Mouse (Mus musculus) limb, embryonic 14.5 days (tissue): ENCODE results near the gene Zswim1. TPM values are rescaled to one million over a fixed set of nuclear protein-coding genes. Genes with fewer than 3 reads are reported as not detected.
A peak's percentile ranks its signal among the peaks of the same experiment; 100 is the strongest.

Source experiments
- ATAC-seq: fragments of 200-750 bp; cut with Nextera tagmentation; 2 replicates; pipeline ENCODE4 v1.8.0; 2017; ENCODE audit warnings: low read depth, moderate number of reproducible peaks, moderate TSS enrichment; ENCODE audit not compliant: low FRiP score
- DNase-seq: peaks from one replicate; pipeline ENCODE4 v3.0.0-alpha.2; 2015; ENCODE audit warnings: low spot score
- H3K27ac ChIP-seq: fragments of 300-500 bp; sonication (generic); replicated peaks from 2 replicates; pipeline ENCODE4 v1.5.1; 2014; ENCODE audit warnings: low read depth, mild to moderate bottlenecking, low read length, moderate library complexity, mixed read lengths
- H3K27me3 ChIP-seq: fragments of 300-500 bp; sonication (generic); 2 replicates; pipeline ENCODE4 v1.6.1; 2014; ENCODE audit warnings: low read length, mixed read lengths; ENCODE audit not compliant: control insufficient read depth, insufficient read depth
- H3K36me3 ChIP-seq: fragments of 300-500 bp; sonication (generic); 2 replicates; pipeline ENCODE4 v1.6.1; 2014; ENCODE audit warnings: mild to moderate bottlenecking, low read length, moderate library complexity, mixed read lengths; ENCODE audit not compliant: control insufficient read depth, insufficient read depth
- H3K4me1 ChIP-seq: fragments of 300-500 bp; sonication (generic); 2 replicates; pipeline ENCODE4 v1.6.1; 2014; ENCODE audit warnings: antibody characterized with exemption, low read length, mixed read lengths; ENCODE audit not compliant: control insufficient read depth, insufficient read depth
- H3K4me2 ChIP-seq: fragments of 300-500 bp; sonication (generic); replicated peaks from 2 replicates; pipeline ENCODE4 v1.6.1; 2014; ENCODE audit warnings: low read depth, mild to moderate bottlenecking, low read length, moderate library complexity; ENCODE audit not compliant: severe bottlenecking
- H3K4me3 ChIP-seq: fragments of 300-500 bp; sonication (generic); replicated peaks from 2 replicates; pipeline ENCODE4 v1.5.1; 2014; ENCODE audit warnings: low read length
- H3K9ac ChIP-seq: fragments of 300-500 bp; sonication (generic); 2 replicates; pipeline ENCODE4 v1.6.1; 2014; ENCODE audit warnings: mild to moderate bottlenecking, low read depth, low read length, moderate library complexity; ENCODE audit not compliant: severe bottlenecking
- H3K9me3 ChIP-seq: fragments of 300-500 bp; sonication (generic); 2 replicates; pipeline ENCODE4 v1.6.1; 2016; ENCODE audit warnings: low read length; ENCODE audit not compliant: control insufficient read depth
- POLR2A ChIP-seq: fragments of 200-500 bp; IDR thresholded peaks from 2 replicates; pipeline ENCODE4 v1.8.0; 2012; ENCODE audit warnings: inconsistent platforms, mild to moderate bottlenecking, moderate library complexity, borderline replicate concordance; ENCODE audit not compliant: insufficient read depth, insufficient read length; ENCODE audit errors: extremely low read depth
- WGBS: fragments of 180-500 bp; shearing (Covaris S2); extraction: QIAGEN DNeasy Blood & Tissue Kit; methylation state at CpG from one replicate; pipeline ENCODE4 v1.1.7; 2014; 5-methylcytosine and 5-hydroxymethylcytosine counted together
- polyA plus RNA-seq, 2 experiments: library from polyadenylated mRNA; depleted of rRNA in 1 of 2; stranded (reverse) in 1 of 2; unstranded in 1 of 2; fragments of >200 nt; fragmentation: Nextera tagmentation in 1 of 2; extraction: Ambion mirVana in 1 of 2; gene quantifications; 2 replicates each; pipeline versions ENCODE4 v1.2.1 to v1.2.3; 2012 to 2014

Zswim1 gene
- polyA plus RNA-seq, 2 experiments = 9.1 to 19.5 TPM

DNA sequence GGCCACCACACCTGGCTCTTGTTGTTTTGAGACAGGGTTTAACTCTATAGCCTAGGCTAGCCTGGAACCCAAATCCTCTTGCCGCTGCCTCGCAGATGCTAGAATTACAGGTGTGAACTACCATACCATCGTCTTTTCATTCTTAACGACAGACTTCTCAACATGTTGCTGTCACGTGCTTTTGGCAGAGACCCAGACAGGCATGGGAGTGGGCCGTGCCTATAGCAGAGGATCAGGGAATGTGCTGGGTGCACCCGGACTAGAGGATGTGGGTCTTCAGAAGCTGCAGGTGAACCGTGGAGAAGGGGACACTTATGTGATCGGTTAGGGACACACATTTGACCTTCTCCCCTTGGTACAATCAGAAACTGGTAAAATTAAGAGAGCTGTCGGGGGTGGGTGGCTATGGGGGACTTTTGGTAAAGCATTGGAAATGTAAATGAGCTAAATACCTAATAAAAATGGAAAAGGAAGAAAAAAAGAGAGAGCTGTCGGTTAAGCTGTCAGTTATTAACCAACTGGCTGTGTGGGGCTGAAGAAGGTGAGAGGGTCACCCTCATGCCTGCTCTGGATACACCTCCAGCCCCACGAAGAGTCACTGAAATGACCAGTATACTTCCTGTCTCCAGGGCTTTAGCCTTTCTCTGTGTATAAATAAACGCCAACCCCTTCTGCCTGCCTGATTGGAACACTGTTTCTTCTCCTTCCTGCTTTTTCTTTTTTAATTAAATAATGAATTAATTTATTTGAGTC lies 22.1 kb upstream of the Zswim1 start:
- TF ChIP-seq POLR2A = no peak
- no peak overlapping the region for H3K4me2 ChIP-seq
- H3K27me3 ChIP-seq = no peaks in the 10 kb centered on the region
- DNase-seq = no peak
- ATAC-seq = no peak
- peaks cover 7% of the 10 kb centered on the region for H3K4me1 ChIP-seq
- 90% methylated on average over 13 of the region's 13 CpGs for WGBS
- H3K9ac ChIP-seq = no peak overlapping the region
- H3K27ac ChIP-seq = no peak overlapping the region
- H3K36me3 ChIP-seq = peaks cover 52% of the 10 kb centered on the region
- H3K9me3 ChIP-seq = no peaks in the 10 kb centered on the region
- H3K4me3 ChIP-seq = no peak overlapping the region

DNA sequence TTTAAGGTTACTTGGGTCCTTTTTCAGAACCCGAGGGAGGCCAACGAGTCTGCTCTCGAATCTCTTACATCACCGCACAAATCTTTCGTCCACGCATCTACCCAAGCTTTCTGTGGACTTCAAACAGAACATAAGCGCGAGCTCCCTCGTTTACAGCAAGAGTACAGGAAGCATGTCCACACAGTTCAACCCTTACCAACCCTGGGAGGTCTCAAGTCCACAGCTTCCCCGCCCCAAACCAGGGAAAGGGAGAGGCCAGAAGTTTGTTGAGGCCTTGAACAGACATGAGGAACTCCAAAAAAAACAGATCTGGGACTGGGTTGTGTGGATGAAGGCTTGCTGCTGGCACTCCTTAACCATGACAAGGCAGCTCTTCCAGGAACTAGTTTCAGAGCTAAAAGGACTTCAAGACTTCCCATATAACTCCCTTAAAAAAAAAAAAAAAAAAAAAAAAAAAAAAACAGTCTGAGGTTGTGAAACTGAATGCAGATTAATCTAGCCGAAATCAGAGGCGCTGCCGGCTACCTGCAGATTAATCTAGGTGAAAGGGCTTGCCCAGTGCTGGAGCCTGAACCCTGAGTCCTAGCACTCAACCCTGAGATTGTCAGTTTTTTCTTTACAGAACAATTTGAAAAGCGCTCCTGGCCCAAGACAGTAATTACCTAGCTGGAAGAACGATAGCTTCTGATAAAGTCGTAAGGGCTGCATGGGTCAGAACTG lies 19.1 kb upstream of the Zswim1 start:
- no peak for ATAC-seq
- 92% methylated on average over 16 of the region's 16 CpGs for WGBS
- Histone ChIP-seq H3K4me2 (peak overlapping the region; percentile 63), H3K27me3 (no peaks in the 10 kb centered on the region), H3K36me3 (peaks cover 26% of the 10 kb centered on the region), H3K9me3 (no peaks in the 10 kb centered on the region), H3K4me1 (peaks cover 9% of the 10 kb centered on the region), H3K9ac (peak overlapping the region; percentile 69), H3K27ac (no peak overlapping the region), H3K4me3 (peak overlapping the region; percentile 73)
- TF ChIP-seq POLR2A = no peak
- no peak for DNase-seq

DNA sequence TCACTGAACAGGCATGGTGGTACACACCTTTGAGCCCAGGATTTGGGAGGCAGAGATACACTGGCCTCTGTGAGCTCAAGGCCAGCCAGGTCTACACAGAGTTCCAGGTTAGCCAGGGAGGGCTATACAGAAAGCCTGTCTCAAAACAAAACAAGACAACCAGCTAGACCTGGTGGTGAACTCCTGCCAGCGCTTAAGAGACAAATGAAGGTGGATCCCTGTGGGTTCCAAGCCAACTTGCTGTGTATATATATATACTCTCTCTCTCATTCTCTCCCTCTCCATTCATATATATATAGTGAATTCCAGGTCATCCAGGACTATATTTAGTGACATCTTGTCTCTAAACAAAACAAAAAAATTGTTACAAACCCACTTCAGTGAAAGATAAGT lies 18.6 kb upstream of the Zswim1 start:
- Histone ChIP-seq H3K4me1 (peaks cover 9% of the 10 kb centered on the region), H3K27me3 (no peaks in the 10 kb centered on the region), H3K36me3 (peaks cover 30% of the 10 kb centered on the region), H3K9ac (peak overlapping the region; percentile 69), H3K27ac (no peak overlapping the region), H3K9me3 (no peaks in the 10 kb centered on the region), H3K4me3 (peak overlapping the region; percentile 73), H3K4me2 (peak overlapping the region; percentile 63)
- TF ChIP-seq POLR2A = no peak
- WGBS = 41% methylated on average over 1 of the region's 1 CpGs
- DNase-seq (no peak), ATAC-seq (no peak)

DNA sequence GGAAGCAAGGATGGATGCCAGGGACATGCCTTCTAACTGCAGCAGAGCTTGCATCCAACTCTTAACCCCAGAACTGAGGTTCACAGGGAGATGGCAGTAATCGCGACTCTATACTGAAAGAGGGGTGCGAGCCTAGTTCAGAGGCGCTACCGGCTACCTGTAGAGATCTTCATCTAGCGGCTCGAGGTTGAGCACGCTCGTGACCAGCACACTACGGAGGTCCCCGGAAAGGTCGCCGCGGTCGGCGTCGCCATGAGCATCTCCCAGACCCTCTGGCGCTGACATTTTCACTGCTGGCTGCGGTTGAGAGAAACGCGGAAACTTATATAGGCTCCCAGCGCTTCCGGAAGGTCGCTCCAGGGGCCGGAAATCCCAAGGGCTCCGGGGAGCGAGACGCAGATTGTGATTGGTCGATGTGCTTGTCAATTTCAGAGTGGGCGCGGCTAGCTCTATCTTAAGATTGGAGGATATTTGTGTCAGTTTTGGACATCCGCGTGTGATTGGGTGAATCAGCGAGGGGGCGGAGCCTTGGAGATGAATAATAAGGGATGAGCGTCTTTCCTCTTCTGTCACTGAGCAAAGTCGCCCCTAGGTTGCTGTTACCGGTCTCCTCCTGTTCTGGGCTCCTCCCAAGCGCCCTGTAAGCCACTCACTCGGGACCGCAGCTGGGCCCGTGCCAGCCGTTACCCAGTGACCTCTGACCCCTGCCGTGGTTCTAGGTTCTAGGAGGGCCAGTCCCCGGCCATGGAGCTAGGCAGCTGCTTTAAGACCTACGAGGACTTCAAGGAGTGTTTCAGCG lies 17.8 kb upstream of the Zswim1 start, which contains the start of the genes Acot8 and Zswim3:
Gene Acot8 (minus strand): TSS at position 350 of the 799 bp plus-strand sequence.
Gene Zswim3 (plus strand): TSS at position 566 of the 799 bp plus-strand sequence.
- WGBS = under 1% methylated on average over 47 of the region's 47 CpGs
- Histone ChIP-seq H3K4me3 (peak within 1 kb of the TSS; percentile 73), H3K27me3 (no peaks in the 10 kb centered on the region), H3K27ac (peak within 1 kb of the TSS; percentile 35), H3K9me3 (no peaks in the 10 kb centered on the region), H3K9ac (peak within 1 kb of the TSS; percentile 69), H3K36me3 (peaks cover 23% of the 10 kb centered on the region), H3K4me2 (peak within 1 kb of the TSS; percentile 85), H3K4me1 (peaks cover 9% of the 10 kb centered on the region)
- DNase-seq (peak; percentile 98), ATAC-seq (peak; percentile 98)
- peak; percentile 76; the same call in 1 of the 2 replicates for TF ChIP-seq POLR2A

DNA sequence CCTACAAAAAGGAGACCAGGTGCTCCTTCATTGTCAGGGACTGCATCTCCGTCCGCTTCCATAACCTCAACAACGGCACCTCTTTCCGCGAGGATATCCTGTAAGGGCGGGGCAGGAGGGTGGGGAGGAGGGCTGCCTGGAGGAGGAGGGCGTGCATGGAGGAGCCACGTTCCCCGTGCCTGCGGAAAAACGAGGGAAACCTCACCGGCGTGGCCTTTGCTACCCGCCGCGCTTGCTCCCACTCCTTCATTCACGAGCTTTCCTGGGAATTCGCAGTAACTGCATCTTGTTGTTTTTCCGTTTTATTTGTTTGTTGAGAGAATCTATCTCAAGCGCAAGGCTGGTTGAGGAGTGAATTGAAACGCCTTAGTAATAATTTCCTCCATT lies 17.2 kb upstream of the Zswim1 start:
- Histone ChIP-seq H3K4me2 (peak overlapping the region; percentile 85), H3K36me3 (peaks cover 19% of the 10 kb centered on the region), H3K9me3 (no peaks in the 10 kb centered on the region), H3K4me3 (peak overlapping the region; percentile 73), H3K27me3 (no peaks in the 10 kb centered on the region), H3K9ac (peak overlapping the region; percentile 62), H3K27ac (no peak overlapping the region), H3K4me1 (peaks cover 9% of the 10 kb centered on the region)
- no peak for TF ChIP-seq POLR2A
- no peak for DNase-seq
- 1% methylated on average over 21 of the region's 21 CpGs for WGBS
- ATAC-seq = peak; percentile 31; the same call in 1 of the 2 replicates
